Mouse (Mus musculus) Patski (cell line): Measurements from ENCODE around the gene Tsen34. TPM values are rescaled to one million over a fixed set of nuclear protein-coding genes. Genes with fewer than 3 reads are reported as not detected.
A peak's percentile ranks its signal among the peaks of the same experiment; 100 is the strongest.

Source experiments
- ATAC-seq: fragments of 100-300 bp; one replicate; pipeline ENCODE4 v1.8.0; 2021
- CTCF ChIA-PET: fragments of 350-600 bp; sonication (Branson Sonifier 250); formaldehyde crosslinking; loops from one replicate; lab custom pipeline; 2022; ENCODE audit warnings: inconsistent platforms; lab: Charles Lee
- POLR2A ChIA-PET: fragments of 350-600 bp; sonication (Branson Sonifier 250); formaldehyde crosslinking; loops from one replicate; lab custom pipeline; 2022; ENCODE audit warnings: antibody characterized with exemption, inconsistent platforms; lab: Charles Lee
- DNase-seq: peaks from one replicate; pipeline ENCODE4 v3.0.0-alpha.2; 2011; ENCODE audit warnings: low read depth, low spot score
- H3K27me3 ChIP-seq: fragments of 371-371 bp; one replicate; pipeline ENCODE4 v1.5.1; 2021
- CTCF ChIP-seq: fragments of 100-300 bp; IDR thresholded peaks from one replicate; pipeline ENCODE4 v1.5.1; 2021
- in situ Hi-C: fragments of 300-500 bp; cut with MboI; formaldehyde crosslinking; loops from 3 replicates; pipeline ENCODE4 v1.11.1; 2018; ENCODE audit warnings: low pct_unique_long_range_greater_than_20kb, mixed read lengths
- polyA plus RNA-seq: library from polyadenylated mRNA; unstranded; gene quantifications from one replicate; pipeline ENCODE4 v1.2.3, GENCODE M21; 2021

The Tsen34 gene
- 205 TPM for polyA plus RNA-seq

DNA sequence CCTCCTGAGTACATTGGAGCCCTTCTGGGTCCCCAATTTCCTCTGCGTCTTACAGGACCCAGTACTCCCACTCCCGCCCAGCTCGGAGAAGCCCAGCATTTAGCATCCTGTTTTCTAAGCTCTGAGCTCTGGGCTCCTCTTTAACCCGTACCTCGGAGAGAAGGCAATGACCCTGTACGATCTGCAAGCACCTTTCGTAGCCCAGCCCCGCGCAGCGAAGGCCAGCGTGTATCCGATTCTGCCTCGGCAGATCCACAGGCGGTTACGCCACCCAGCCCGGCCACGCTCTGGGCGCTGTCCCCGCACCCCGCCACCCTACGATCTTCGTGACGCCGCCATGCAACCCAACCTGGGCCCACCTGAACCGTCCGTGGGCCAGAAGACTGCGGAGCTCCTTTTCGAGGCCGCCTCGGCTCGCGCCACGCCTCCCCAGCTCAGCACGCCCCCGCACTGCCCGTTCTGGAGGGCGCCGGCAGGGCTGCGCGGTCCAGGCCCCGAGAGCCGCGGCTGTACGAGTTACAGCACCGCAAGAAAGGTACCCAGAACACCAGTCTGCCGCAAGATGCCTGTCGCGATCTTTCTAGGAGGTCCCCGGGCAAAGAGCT, at the start of gene Tsen34:
Tsen34 (plus strand) TSS at position 482 of the 605 bp plus-strand sequence.
- DNase-seq, result no peak
- peak; percentile 0 for ATAC-seq
- no peak for TF ChIP-seq CTCF
- POLR2A ChIA-PET, result interaction anchor here (0.6 to 2.2 kb wide), 3 partner anchors 14 to 735 kb away, joined by 3 to 11 read pairs (median 6); partner anchors contain the start of gene Cnot3
- CTCF ChIA-PET, result interaction anchor here (0.9 to 1.5 kb wide), 2 partner anchors 10 to 23 kb away, joined by 3 to 4 read pairs; no protein-coding TSS in a partner anchor
- in situ Hi-C loops, result loop anchor here (5.0 to 10.0 kb wide), 3 partner anchors 40 to 442 kb away; partner anchors contain the start of gene Leng8
- H3K27me3 ChIP-seq, result no peaks in the 10 kb centered on the region

DNA sequence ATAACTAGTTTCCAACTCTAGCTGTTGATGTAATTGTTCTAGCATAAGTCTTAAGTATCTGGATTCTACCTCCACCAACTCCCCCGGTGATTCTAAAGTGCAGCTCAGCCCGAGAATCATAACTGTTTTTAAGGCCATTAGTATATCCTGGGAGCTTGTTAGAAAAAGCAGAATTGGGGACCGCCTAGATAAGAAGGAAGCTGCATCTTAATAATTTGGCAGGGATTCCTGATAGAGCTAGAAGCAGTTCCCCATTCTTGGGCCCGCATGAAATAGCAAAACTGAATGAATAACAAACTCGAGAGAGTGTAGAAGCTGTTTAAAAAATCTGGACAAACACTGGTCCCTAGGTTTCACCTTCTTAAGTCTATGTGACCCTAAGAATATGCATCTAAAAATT, 49.3 kb upstream of the Tsen34 start:
- no peak for DNase-seq
- H3K27me3 ChIP-seq, result no peaks in the 10 kb centered on the region
- POLR2A ChIA-PET, result interaction anchor here (1.4 to 1.5 kb wide), 2 partner anchors 8 to 13 kb away, joined by 4 read pairs; partner anchors contain the start of genes Prpf31 and Tfpt
- no peak for ATAC-seq
- CTCF ChIA-PET, result interaction anchor here (1.2 to 3.5 kb wide), 2 partner anchors 10 to 22 kb away, joined by 3 to 15 read pairs; partner anchors contain the start of gene Leng1
- in situ Hi-C loops, result no loop called here
- no peak for TF ChIP-seq CTCF

DNA sequence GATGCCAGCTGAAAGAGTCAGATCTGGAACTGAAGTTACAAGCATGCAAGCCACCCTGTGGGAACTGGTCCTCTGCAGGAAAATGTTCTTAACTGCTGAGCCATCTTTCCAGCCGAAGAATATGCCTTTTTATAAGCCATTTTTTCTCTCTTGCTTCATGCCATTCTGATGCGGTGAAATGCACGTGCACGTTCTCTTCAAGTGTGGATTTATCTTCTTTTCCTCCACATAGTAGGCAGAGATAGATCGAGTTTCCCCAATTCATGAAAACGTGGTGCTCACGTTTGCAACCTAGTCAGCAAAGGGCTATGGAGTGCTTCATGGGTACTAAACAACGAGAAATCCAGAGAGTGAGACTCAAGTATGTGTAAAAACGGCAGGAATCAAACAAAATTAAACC, 48.8 kb upstream of the Tsen34 start:
- POLR2A ChIA-PET, result interaction anchor here (1.4 to 1.9 kb wide), 3 partner anchors 9 to 20 kb away, joined by 4 to 10 read pairs (median 4); partner anchors contain the start of genes Prpf31 and Tfpt
- in situ Hi-C loops, result no loop called here
- no peak for DNase-seq
- no peaks in the 10 kb centered on the region for H3K27me3 ChIP-seq
- TF ChIP-seq CTCF, result no peak
- CTCF ChIA-PET, result interaction anchor here (1.2 to 3.5 kb wide), 3 partner anchors 10 to 22 kb away, joined by 3 to 15 read pairs (median 5); partner anchors contain the start of gene Leng1
- ATAC-seq, result no peak

DNA sequence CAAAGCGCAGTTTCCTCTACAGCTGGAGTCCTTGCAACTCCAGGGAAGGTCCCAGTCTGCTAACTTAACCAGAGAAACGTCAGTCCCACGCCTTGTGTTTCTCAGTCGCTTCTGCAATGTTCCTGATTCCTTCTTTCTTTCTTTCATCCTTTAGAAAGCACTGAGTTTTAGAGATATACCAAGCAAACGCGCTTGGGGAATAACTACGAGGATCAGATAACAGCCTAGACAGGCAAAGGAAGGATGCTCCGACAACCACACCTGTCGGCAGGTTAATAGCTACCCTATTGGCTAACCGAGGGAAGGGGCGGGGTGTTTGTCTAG, 48.4 kb upstream of the Tsen34 start:
- no peak for ATAC-seq
- CTCF ChIA-PET, result interaction anchor here (0.8 to 3.5 kb wide), 3 partner anchors 11 to 21 kb away, joined by 3 to 15 read pairs (median 5); no protein-coding TSS in a partner anchor
- no peaks in the 10 kb centered on the region for H3K27me3 ChIP-seq
- TF ChIP-seq CTCF, result no peak
- in situ Hi-C loops, result no loop called here
- no peak for DNase-seq
- POLR2A ChIA-PET, result interaction anchor here (1.5 to 1.9 kb wide), 2 partner anchors 14 to 19 kb away, joined by 7 to 10 read pairs; no protein-coding TSS in a partner anchor

DNA sequence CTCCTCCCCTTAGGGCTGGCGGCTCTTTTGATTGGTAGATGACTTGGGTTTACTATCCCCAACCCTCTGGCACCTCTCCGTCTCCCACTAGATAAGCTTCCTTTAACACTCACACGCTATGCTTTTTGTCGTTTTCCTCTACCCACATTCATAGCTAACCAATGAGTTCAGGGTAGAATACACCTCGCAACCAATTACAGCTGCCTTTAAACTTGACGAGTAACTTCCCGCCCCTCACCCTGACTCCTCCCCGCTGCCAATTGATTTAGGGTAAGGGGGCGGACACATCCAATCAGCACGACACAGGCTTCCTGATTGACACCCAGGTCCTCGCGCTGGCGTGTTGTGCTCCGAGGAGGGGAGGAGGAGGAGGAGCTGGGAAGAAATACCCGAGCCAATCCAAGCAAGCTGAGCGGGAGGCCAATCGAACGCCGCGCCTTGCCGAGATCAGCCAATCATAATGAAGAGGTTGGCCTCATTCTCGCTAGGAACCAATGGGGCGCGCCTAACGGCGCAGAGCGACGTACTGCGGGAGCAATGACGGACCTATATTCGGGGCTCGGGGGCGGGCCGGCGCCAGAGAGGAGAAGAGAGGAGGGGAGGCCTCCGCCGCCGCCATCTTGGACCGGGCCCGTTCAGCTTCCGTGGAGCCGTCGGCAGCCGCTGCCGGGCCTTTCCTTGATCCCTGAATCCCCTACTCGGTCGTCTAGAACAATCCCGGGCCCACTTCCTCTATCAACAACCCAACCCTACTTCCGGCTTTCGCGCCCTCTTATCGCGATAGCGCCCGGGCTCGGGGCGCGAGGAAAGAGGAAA, 47.8 kb upstream of the Tsen34 start, which contains the start of gene Cnot3:
Cnot3 (plus strand) TSS at position 597 of the 816 bp plus-strand sequence.
- DNase-seq (peak; percentile 98), ATAC-seq (peak; percentile 98)
- ChIA-PET CTCF (interaction anchor here (0.8 to 3.5 kb wide), 6 partner anchors 11 to 43 kb away, joined by 3 to 15 read pairs (median 4); partner anchors contain the start of gene Ndufa3), POLR2A (interaction anchor here (0.7 to 2.0 kb wide), 11 partner anchors 8 to 197 kb away, joined by 3 to 10 read pairs (median 5); partner anchors contain the start of genes Mboat7 and Tsen34)
- H3K27me3 ChIP-seq, result no peaks in the 10 kb centered on the region
- in situ Hi-C loops, result no loop called here
- TF ChIP-seq CTCF, result no peak

DNA sequence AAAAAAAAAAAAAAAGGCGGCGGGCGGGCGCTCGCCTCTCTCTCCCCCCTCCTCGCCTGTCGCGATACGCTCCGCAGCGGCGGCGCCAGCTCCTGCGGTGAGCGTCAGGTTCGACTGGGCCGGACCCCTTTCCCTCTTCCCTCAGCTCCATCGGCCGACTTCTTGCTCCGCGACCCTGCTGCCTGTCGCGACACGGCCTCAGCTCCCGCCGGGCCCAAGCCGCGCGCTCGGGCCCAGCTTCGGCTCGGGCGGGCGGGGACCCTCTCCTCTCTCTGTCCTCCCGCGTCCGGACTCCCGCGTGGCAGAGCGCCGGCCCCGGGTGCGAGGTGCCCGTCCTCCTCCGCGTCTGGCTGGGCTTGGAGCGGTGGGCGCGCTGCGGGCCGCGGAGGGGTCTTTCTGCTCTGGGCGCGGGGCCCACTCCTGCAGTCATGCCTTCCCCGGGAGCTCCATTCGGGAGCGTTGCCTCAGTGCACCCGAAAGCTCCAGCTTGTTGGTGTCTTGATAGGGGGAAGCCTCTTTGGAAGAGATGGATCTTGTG, 47.1 kb upstream of the Tsen34 start:
- in situ Hi-C loops, result no loop called here
- ATAC-seq (peak; percentile 13), DNase-seq (no peak)
- H3K27me3 ChIP-seq, result no peaks in the 10 kb centered on the region
- TF ChIP-seq CTCF, result no peak
- ChIA-PET POLR2A (interaction anchor here (0.6 to 2.0 kb wide), 13 partner anchors 9 to 197 kb away, joined by 3 to 10 read pairs (median 4); partner anchors contain the start of genes Mboat7 and Tsen34), CTCF (interaction anchor here (0.8 to 3.5 kb wide), 5 partner anchors 12 to 44 kb away, joined by 3 to 15 read pairs (median 4); partner anchors contain the start of gene Ndufa3)

DNA sequence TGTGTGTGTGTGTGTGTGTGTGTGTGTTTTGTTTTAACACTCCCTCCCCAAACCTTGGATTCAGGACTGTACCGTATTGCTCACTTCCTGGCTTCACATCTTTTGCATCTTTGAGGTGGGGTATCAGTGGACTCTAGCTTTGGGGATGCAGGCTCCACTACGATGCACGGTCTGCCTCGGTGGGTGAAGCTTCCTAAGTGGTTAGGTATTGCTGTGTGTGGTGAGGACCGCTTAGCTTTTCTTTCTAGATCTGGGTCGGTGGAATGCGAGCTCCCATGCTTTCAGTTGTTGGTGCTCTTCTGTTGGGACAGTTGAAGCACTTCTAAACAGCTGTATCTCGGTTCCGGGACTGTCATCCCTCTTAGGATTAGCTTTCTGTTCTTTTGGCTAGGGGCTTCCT, 46.5 kb upstream of the Tsen34 start:
- in situ Hi-C loops, result no loop called here
- CTCF ChIA-PET, result interaction anchor here (0.8 to 1.2 kb wide), 2 partner anchors 17 to 30 kb away, joined by 3 to 4 read pairs; partner anchors contain the start of gene Ndufa3
- DNase-seq (no peak), ATAC-seq (no peak)
- TF ChIP-seq CTCF, result no peak
- H3K27me3 ChIP-seq, result no peaks in the 10 kb centered on the region
- POLR2A ChIA-PET, result interaction anchor here (0.6 to 2.0 kb wide), 4 partner anchors 9 to 49 kb away, joined by 3 to 6 read pairs (median 4); partner anchors contain the start of genes Mboat7 and Tsen34

DNA sequence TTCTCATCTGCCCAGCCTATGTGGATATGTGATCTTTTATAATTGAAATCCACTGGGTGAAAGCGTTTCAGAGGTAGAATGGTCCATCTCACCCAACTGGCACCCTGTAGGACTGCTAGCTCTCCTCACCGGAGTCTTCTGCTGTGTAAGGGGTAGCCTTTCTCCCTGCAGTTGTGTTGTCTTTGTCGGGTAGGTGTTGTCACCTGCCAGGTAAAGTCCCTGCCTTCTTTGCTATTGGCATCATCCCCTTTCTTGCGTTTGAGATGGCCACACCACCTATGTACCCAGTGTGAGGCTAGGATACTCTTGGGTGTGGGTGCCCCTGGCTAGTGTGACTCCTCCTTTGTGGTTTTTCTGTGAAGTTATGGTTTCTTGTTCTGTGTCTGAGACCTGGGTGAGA, 46.0 kb upstream of the Tsen34 start:
- no peak for TF ChIP-seq CTCF
- CTCF ChIA-PET, result no interaction called here
- POLR2A ChIA-PET, result interaction anchor here (0.9 to 2.0 kb wide), 3 partner anchors 9 to 47 kb away, joined by 4 to 6 read pairs (median 5); partner anchors contain the start of genes Mboat7 and Tsen34
- ATAC-seq (no peak), DNase-seq (no peak)
- in situ Hi-C loops, result no loop called here
- H3K27me3 ChIP-seq, result no peaks in the 10 kb centered on the region

DNA sequence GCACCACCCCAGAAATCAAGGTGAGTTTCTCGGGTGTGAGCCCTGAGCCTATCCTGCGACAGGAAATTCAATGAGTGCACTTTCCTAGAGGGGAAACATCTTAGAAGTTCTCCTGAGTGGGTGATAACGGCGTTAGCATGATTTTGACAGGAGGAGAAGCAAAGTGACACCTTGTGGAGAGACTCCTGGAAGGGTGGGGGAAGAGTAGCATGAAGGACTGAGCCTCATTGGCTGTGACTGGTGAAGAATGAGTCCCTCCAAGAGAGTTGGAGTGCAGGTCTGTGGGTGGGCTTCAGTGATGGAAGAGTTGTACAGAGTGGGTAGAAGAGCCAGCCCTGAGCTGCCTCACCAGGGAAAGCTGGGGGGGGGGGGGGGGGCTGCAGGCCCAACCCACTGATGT, 35.7 kb upstream of the Tsen34 start:
- no peaks in the 10 kb centered on the region for H3K27me3 ChIP-seq
- in situ Hi-C loops, result no loop called here
- ChIA-PET POLR2A (no interaction called here), CTCF (interaction anchor here (2.2 kb wide), 1 partner anchor 18 kb away, joined by 6 read pairs; no protein-coding TSS in a partner anchor)
- no peak for ATAC-seq
- DNase-seq, result no peak
- TF ChIP-seq CTCF, result no peak
